Mouse (Mus musculus) intestine, embryonic 14.5 days (tissue): ENCODE results near the gene Jak1. TPM values are rescaled to one million over a fixed set of nuclear protein-coding genes. Genes with fewer than 3 reads are reported as not detected.

ENCODE experiments used
- ATAC-seq: fragments of 200-750 bp; cut with Nextera tagmentation; replicated peaks from 2 replicates; pipeline ENCODE4 v1.8.0; 2017; ENCODE audit warnings: low read depth, moderate number of reproducible peaks, moderate TSS enrichment, moderate library complexity; ENCODE audit not compliant: low FRiP score, low TSS enrichment
- DNase-seq: peaks from one replicate; pipeline ENCODE4 v3.0.0-alpha.2; 2018; ENCODE audit warnings: low spot score
- H3K27ac ChIP-seq: fragments of 300-500 bp; sonication (generic); 2 replicates; pipeline ENCODE4 v1.5.1; 2014; ENCODE audit warnings: low read depth, mild to moderate bottlenecking, control low read depth
- H3K27me3 ChIP-seq: fragments of 300-500 bp; sonication (generic); replicated peaks from 2 replicates; pipeline ENCODE4 v1.6.1; 2014; ENCODE audit warnings: low read length, control low read depth; ENCODE audit not compliant: control insufficient read depth, insufficient read depth
- H3K36me3 ChIP-seq: fragments of 300-500 bp; sonication (generic); 2 replicates; pipeline ENCODE4 v1.6.1; 2014; ENCODE audit warnings: low read length, control low read depth; ENCODE audit not compliant: control insufficient read depth, insufficient read depth
- H3K4me1 ChIP-seq: fragments of 300-500 bp; sonication (generic); replicated peaks from 2 replicates; pipeline ENCODE4 v1.6.1; 2014; ENCODE audit warnings: low read length, control low read depth, mixed read lengths; ENCODE audit not compliant: control insufficient read depth, insufficient read depth
- H3K4me2 ChIP-seq: fragments of 300-500 bp; sonication (generic); 2 replicates; pipeline ENCODE4 v1.6.1; 2014; ENCODE audit warnings: low read length
- H3K4me3 ChIP-seq: fragments of 300-500 bp; sonication (generic); 2 replicates; pipeline ENCODE4 v1.5.1; 2014; ENCODE audit warnings: low read depth, low read length, control low read depth, mixed read lengths
- H3K9ac ChIP-seq: fragments of 300-500 bp; sonication (generic); 2 replicates; pipeline ENCODE4 v1.6.1; 2014; ENCODE audit warnings: mild to moderate bottlenecking, low read length
- H3K9me3 ChIP-seq: fragments of 300-500 bp; sonication (generic); 2 replicates; pipeline ENCODE4 v1.6.1; 2016; ENCODE audit warnings: low read length, control low read depth; ENCODE audit not compliant: control insufficient read depth
- WGBS: fragments of 180-500 bp; shearing (Covaris S2); extraction: QIAGEN DNeasy Blood & Tissue Kit; methylation state at CpG from one replicate; pipeline ENCODE4 v1.1.7; 2014; 5-methylcytosine and 5-hydroxymethylcytosine counted together
- polyA plus RNA-seq: library from polyadenylated mRNA; unstranded; fragments of >200 nt; fragmentation: Nextera tagmentation; extraction: Ambion mirVana; gene quantifications from 2 replicates; pipeline ENCODE4 v1.2.1, GENCODE M21; 2014

Jak1 gene
- 83.2 and 91.9 TPM in 2 replicates for polyA plus RNA-seq

DNA sequence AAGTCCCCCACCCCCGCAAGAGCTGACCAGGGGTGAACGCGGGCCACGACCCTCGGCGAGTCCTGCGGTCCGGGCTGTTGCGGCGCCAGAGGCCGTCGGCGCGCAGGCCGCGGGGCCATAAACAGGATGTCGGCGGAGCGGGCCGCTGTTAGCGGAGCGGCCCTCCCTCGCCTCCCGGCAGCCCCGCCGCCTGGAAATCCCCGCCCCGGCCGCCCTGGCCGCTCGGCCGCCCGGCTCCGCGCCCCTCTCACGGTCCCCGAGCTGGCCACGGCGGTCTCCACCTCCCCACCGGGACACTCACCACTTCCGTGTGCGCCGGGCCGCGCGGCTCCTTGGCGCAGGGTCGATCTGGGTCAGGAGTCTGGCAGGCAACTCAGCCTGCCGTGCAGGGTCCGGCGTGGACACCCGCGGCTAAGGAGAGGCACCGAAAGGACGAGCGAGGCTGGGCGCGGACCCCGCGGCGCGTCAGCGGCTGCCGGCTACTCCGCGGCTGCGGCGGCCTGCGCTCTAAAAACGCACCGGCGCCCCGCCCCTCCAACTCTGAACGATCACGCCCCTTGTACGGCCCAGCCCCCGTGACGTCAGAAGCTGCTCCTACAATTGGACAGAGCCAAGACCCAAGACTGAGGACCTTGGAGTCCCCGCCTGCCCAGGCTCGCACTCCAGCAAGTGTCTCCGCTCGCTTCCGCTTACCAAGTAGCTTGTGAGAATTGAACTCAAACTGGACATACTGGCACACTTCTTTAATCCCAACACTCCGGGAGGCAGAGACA lies at the start of gene Jak1:
Gene Jak1 (minus strand): TSS at position 542 of the 773 bp plus-strand sequence.
- Histone ChIP-seq H3K27me3 (no peaks in the 10 kb centered on the region), H3K4me2 (peak within 1 kb of the TSS; percentile 79), H3K9ac (peak within 1 kb of the TSS; percentile 94), H3K27ac (peak within 1 kb of the TSS; percentile 96), H3K36me3 (no peaks in the 10 kb centered on the region), H3K4me1 (peaks cover 3% of the 10 kb centered on the region; the same call in 1 of the 2 replicates), H3K4me3 (peak within 1 kb of the TSS; percentile 99), H3K9me3 (no peaks in the 10 kb centered on the region)
- ATAC-seq (peak; percentile 99), DNase-seq (peak; percentile 98)
- under 1% methylated on average over 81 of the region's 84 CpGs for WGBS

DNA sequence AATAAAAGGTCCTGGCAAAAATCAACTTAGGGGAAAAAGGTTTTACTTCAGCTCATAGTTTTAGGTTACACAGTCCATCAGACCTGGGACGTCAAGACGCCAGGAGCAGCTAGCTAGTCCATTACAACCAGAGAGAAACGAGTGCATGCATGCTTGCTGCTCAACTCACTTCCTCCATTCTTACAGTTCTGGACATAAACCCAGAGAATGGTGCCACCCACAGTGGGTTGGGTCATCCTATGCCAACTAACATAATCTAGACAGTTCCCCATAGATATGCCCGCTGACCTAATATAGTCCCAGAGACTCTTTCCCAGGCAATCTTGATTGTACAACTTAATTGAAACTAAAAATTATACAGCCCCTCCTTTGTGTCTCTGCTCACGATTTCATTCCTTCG lies 47.0 kb upstream of the Jak1 start:
- WGBS, result 82% methylated on average over 6 of the region's 6 CpGs
- no peaks in the 10 kb centered on the region for H3K4me1 ChIP-seq
- no peaks in the 10 kb centered on the region for H3K9me3 ChIP-seq
- H3K4me2 ChIP-seq, result no peak overlapping the region
- no peaks in the 10 kb centered on the region for H3K27me3 ChIP-seq
- no peak for DNase-seq
- no peak for ATAC-seq
- H3K4me3 ChIP-seq, result no peak overlapping the region
- no peaks in the 10 kb centered on the region for H3K36me3 ChIP-seq
- H3K27ac ChIP-seq, result no peak overlapping the region
- no peak overlapping the region for H3K9ac ChIP-seq

DNA sequence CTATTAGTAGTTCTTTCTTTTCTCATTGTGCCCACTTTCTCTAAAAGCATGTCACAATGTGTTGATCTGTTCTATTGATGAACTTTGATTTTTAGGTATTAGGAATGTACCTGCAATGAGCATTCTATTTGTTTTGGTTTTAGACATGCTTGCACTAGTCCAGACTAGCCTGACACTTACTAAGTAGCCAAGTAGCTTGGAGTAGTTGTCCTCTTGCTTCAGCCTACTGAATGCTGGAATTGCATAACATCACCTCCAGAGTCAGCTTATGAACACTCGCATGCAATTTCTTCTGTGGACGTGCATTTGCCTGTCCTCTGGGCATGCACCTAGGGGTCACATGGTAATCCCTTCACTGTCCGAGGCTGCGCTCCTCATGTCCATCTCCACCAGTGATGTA lies 43.1 kb upstream of the Jak1 start:
- H3K36me3 ChIP-seq, result no peaks in the 10 kb centered on the region
- H3K9me3 ChIP-seq, result no peaks in the 10 kb centered on the region
- H3K27me3 ChIP-seq, result no peaks in the 10 kb centered on the region
- no peak overlapping the region for H3K4me2 ChIP-seq
- DNase-seq (no peak), ATAC-seq (no peak)
- H3K27ac ChIP-seq, result no peak overlapping the region
- no peak overlapping the region for H3K4me3 ChIP-seq
- 91% methylated on average over 4 of the region's 4 CpGs for WGBS
- no peak overlapping the region for H3K9ac ChIP-seq
- H3K4me1 ChIP-seq, result no peaks in the 10 kb centered on the region

DNA sequence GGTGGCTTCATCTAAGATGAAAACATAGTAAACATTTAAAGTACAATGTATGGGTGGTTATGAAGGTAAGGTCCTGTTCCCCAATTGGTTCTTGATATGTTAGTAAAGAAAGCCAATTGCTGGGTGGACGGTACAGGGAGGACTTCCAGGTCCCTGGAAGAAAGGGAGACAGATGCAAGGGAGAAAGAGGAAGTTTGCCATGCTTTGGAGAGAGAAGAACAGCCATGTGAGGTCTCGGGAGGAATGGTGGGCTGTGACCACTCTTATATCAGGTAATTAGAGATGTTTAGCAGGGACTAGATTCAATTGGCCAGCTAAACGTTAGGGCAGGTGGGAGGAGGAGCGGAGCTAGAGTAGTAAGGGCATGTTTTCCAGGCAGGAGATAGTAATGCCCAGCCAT lies 42.2 kb upstream of the Jak1 start:
- DNase-seq (no peak), ATAC-seq (no peak)
- H3K4me1 ChIP-seq, result no peaks in the 10 kb centered on the region
- H3K9me3 ChIP-seq, result no peaks in the 10 kb centered on the region
- H3K27ac ChIP-seq, result no peak overlapping the region
- no peak overlapping the region for H3K9ac ChIP-seq
- H3K4me3 ChIP-seq, result no peak overlapping the region
- WGBS, result 65% methylated on average over 4 of the region's 4 CpGs
- no peak overlapping the region for H3K4me2 ChIP-seq
- H3K36me3 ChIP-seq, result no peaks in the 10 kb centered on the region
- no peaks in the 10 kb centered on the region for H3K27me3 ChIP-seq

DNA sequence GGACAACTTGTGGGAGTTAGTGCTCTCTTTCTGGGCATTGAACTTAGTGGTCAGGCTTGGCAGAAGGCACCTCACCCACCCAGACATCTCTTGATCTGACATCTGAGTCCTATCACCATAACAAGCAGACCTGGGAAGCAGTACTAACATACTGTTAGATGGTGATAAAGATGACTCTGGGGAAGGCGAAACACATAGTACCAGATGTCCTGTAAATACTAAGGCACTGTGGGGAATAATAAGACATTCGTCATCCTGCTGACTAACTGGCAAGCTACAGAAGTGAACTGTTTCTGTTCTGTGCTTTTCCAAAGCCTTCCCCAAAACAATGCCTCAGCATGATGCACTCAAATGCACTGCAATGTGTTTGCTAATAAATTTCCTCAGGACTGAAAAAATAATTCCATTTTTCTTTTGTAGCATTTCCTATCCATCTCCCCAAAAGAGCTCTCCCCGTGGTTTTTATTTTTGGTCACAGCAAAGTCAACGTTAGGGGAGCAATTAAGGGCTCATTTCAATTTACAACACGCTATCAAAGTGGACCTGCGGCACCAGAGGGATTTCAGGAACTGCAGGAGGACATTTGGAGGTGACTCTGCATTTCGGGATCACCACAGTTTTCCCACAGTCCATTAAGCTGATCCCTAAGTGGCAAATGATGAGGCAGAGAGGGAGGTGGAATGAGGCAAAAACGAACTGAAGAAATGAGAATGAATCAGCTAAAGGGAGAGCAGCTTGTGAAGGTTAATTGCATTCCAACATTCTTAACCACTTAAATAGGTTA lies 41.2 kb upstream of the Jak1 start:
- Histone ChIP-seq H3K36me3 (no peaks in the 10 kb centered on the region), H3K9me3 (no peaks in the 10 kb centered on the region), H3K4me1 (no peaks in the 10 kb centered on the region), H3K4me2 (no peak overlapping the region), H3K27ac (no peak overlapping the region), H3K4me3 (no peak overlapping the region), H3K9ac (no peak overlapping the region), H3K27me3 (no peaks in the 10 kb centered on the region)
- no peak for DNase-seq
- 28% methylated on average over 8 of the region's 8 CpGs for WGBS
- ATAC-seq, result no peak

DNA sequence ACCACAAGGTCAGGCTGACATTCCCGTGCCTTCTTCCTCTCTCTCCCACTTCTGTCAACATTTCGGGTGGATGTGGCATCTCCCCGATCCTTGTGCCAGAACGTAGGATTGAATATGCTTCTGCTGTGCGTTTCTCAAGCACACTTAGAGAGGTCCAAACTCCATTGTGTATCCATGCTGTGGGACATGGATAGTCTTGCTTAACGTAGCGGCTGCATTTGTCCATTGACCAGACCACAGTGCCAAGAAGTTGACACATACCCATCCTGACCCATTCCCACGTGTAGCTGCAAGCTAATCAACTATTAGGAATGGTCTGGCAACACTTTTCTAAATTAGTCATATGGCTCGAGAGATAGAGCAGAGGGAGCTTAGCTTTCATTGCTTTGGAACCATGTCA lies 40.0 kb upstream of the Jak1 start:
- H3K36me3 ChIP-seq, result no peaks in the 10 kb centered on the region
- WGBS, result 77% methylated on average over 9 of the region's 9 CpGs
- H3K4me1 ChIP-seq, result no peaks in the 10 kb centered on the region
- no peaks in the 10 kb centered on the region for H3K9me3 ChIP-seq
- H3K27ac ChIP-seq, result no peak overlapping the region
- no peaks in the 10 kb centered on the region for H3K27me3 ChIP-seq
- DNase-seq (no peak), ATAC-seq (no peak)
- no peak overlapping the region for H3K4me2 ChIP-seq
- no peak overlapping the region for H3K9ac ChIP-seq
- H3K4me3 ChIP-seq, result no peak overlapping the region

DNA sequence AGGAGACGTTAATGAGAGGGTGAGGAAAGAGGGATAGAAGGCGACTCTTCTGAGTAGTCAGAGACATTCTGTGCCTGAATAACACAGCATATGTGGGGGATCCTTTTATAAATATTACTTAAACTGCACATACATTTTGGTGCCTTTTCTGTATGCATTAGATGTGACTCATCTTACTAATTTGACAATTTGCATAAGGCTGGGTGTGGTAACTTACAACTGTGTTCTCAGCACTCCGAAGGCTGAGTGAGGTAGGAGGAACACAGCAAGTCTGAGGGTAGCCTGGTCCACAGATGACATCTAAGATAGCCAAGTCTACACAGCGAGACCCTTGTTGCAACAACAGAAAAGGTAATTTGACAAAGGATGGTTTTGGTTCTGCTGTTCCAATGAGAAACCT lies 39.0 kb upstream of the Jak1 start:
- Histone ChIP-seq H3K27ac (no peak overlapping the region), H3K4me2 (no peak overlapping the region), H3K4me1 (no peaks in the 10 kb centered on the region), H3K9me3 (no peaks in the 10 kb centered on the region), H3K36me3 (no peaks in the 10 kb centered on the region), H3K9ac (no peak overlapping the region), H3K27me3 (no peaks in the 10 kb centered on the region), H3K4me3 (no peak overlapping the region)
- ATAC-seq (no peak), DNase-seq (no peak)
- 88% methylated on average over 4 of the region's 4 CpGs for WGBS

DNA sequence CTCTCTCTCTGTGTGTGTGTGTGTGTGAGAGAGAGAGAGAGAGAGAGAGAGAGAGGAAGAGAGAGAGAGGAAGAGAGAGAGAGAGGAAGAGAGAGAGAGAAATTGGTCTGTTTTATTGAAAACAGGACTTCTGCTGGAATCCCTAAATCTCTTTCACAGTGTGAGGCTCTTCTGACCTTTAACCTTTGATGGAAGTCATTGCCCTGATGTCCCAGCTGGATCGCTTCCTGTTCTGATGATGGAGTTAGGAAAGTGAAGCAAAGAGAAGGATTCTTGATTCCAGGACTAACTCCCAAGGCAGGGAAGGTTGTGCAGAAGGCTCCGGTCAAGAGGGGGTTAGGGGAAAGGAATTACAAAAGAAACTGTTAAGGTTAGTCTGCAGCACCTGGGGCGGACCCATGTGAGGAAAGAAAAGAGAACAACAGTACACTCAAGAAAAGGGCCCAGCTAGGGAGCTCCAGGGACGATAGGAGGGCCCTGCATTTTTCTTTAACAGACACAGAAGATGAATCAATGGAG lies 35.4 kb upstream of the Jak1 start:
- Histone ChIP-seq H3K9ac (no peak overlapping the region), H3K36me3 (no peaks in the 10 kb centered on the region), H3K4me1 (no peaks in the 10 kb centered on the region), H3K27ac (no peak overlapping the region), H3K9me3 (no peaks in the 10 kb centered on the region), H3K4me2 (no peak overlapping the region), H3K27me3 (no peaks in the 10 kb centered on the region), H3K4me3 (no peak overlapping the region)
- DNase-seq (no peak), ATAC-seq (no peak)
- WGBS, result 65% methylated on average over 4 of the region's 4 CpGs
